Mouse (Mus musculus): ENCODE measurements at regions not wholly inside any gene's neighbourhood (a gene's known extent, or its start where the extent isn't known, plus 50 kb on each side); places are given as distances from the start of the nearest gene placed in this dataset.

DNA sequence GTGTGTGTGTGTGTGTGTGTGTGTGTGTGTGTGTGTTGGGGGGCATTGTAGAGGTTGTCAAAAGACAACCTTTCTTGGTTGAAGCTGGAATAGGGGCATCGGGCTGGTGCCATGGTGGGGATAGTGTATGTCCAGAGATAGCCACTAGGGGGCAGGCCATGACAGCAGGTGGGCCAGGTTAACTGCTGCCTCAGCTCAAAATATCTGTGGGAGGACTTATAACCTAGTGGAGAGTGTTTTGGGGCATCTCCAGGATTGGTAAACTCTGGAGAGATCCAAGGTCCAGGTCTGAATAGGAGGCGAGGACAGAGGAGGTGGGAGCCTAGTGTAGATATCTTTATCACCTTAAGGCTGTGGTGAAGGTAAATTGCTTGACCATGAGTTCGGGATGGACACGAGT lies 259.3 kb downstream of the Dhx35 start:
- TF ChIP-seq CTCF (IDR thresholded peaks at IDR 0.05; ENCODE audit: control insufficient read depth, insufficient read depth, insufficient read length) (no peak), MAX (IDR thresholded peaks at IDR 0.05) (no peak), MYOD1 (IDR thresholded peaks at IDR 0.05; ENCODE audit: control insufficient read depth, insufficient read length, low read depth) (no peak), USF1 (IDR thresholded peaks at IDR 0.05; ENCODE audit: low read depth) (no peak)
